In the genomic region with DNA sequence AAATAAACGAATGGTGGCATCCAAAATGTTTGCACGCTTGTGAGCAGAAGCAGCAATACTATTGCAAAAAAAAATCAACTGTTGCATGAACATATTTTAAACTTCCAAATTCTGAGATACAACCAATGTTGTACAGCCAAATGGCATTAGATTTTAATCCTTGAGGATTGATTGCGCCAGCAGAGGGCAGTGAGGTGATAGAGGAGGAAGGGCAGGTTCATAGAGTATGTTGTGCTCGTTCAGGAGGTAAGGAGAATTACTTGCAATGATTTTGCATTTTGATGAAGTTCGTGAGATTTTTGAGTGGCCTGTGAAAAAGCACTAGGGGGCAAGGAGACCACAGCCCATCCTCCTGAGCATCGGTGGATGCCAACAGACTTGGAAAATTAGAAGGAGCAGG, we compare ENCODE assay signal across 8 mouse cellular contexts. TPM values are rescaled to one million over a fixed set of nuclear protein-coding genes. Genes with fewer than 3 reads are reported as not detected.
DNase-seq lines count a peak whose midpoint lies in the region.

No protein-coding gene starts in this region.

- peak; percentile 45 to 73 for DNase-seq in spleen, adult 18-20 months
- DNase-seq in spleen, adult 12 weeks (ENCODE audit: low spot score) = no peak
- DNase-seq in adrenal gland, postnatal 10 days = peak; percentile 78
- DNase-seq in embryo, embryonic 10.5 days (ENCODE audit: low spot score) = peak; percentile 67
- peak; percentile 79 for DNase-seq in heart, postnatal 4 days
- DNase-seq in left cerebral cortex, postnatal 25 days (ENCODE audit: low spot score in 2 of 2) = peak; percentile 45 to 76
- DNase-seq in retina, adult 2 months (ENCODE audit: low read depth, low spot score) = peak; percentile 62
- no peak for DNase-seq in c-Kit-positive CD71-positive TER-119-positive erythroid progenitor cells, embryonic 14.5 days (ENCODE audit: low spot score)

- intact Hi-C loops in left cerebral cortex, postnatal 25 days (cut with DNase I) = loop anchor here (1.0 to 5.0 kb wide), 2 partner anchors 92 to 160 kb away; no protein-coding TSS in a partner anchor

RNA-seq across cellular contexts. Expression of gene F830045P16Rik, which starts 33.8 kb away (rescaled TPM):
- total RNA-seq in adrenal gland, postnatal 10 days (2021) = not detected
- not detected for total RNA-seq in heart, postnatal 4 days (2021)
- total RNA-seq in left cerebral cortex, postnatal 25 days (2021) = under 1 TPM; 0.60 to 0.66 TPM

Comparison
In these comparisons a context has a peak if more than half of its experiments do, and no peak if none do; other contexts are left out.
1. DNase-seq: peak in spleen, adult 18-20 months (2 of 2), adrenal gland, postnatal 10 days (single experiment), embryo, embryonic 10.5 days (single experiment), heart, postnatal 4 days (single experiment), left cerebral cortex, postnatal 25 days (2 of 2) and retina, adult 2 months (single experiment); none in spleen, adult 12 weeks (single experiment) and c-Kit-positive CD71-positive TER-119-positive erythroid progenitor cells, embryonic 14.5 days (single experiment).